Mouse (Mus musculus): ENCODE results near the gene Abcb10. TPM values are rescaled to one million over a fixed set of nuclear protein-coding genes. Genes with fewer than 3 reads are reported as not detected.

Abcb10 gene
- polyA plus RNA-seq, 1 experiment = 78.8 TPM

DNA sequence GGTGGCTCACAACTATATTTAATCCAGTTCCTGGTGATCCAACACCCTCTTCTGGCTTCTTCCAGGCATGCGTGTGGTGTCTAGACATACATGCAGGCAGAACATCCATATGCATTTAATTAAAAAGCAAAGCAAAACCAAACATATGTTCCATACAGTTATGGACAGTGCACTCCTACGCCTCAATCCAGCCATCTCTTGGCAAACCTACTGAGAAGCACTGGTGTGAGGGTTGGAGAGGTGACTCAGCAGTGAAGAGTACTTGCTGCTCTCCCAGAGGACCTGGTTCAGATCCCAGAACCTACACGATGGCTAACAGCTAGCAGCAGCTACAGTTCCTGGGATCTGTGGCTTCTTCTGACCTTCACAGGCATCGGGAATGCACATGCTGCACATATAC, 70.7 kb downstream of the Abcb10 start:
- Histone ChIP-seq H3K4me3 (replicated peaks; ENCODE audit: control insufficient read depth, low read depth, low read length) (no peak overlapping the region), H3K4me1 (ENCODE audit: control insufficient read depth, insufficient read depth, low read length) (no peaks in the 10 kb centered on the region), H3K27ac (ENCODE audit: control insufficient read depth, insufficient read depth, low read depth, low read length, poor library complexity) (no peak overlapping the region)
- WGBS = 90% methylated on average over 4 of the region's 4 CpGs
- TF ChIP-seq CTCF (IDR thresholded peaks at IDR 0.05; ENCODE audit: control insufficient read depth, insufficient read depth, low read length) = no peak
- TF ChIP-seq POLR2A (IDR thresholded peaks at IDR 0.05; ENCODE audit: borderline replicate concordance, control insufficient read depth, low read depth, low read length) = no peak

DNA sequence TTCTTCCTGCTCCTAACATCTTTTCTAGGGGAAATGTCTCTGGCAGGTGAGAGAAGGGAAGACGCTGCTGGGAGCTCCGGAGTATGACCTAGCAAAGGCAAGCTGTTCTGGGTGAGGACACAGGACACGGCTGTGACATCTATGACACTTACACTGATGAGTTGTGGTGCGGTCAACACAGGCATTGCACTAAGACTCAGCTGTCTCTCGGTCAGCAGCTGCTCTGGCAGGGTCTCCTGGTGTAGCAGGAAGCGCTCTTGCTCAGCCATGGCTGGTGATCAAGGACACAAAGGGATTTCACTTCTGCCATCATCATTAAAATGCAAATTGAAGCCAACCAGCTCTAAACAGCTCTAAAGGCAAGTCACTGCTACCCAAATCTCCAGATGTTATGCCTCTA, 75.3 kb downstream of the Abcb10 start:
- 97% methylated on average over 6 of the region's 6 CpGs for WGBS
- no peaks in the 10 kb centered on the region for H3K4me1 ChIP-seq (ENCODE audit: control insufficient read depth, insufficient read depth, low read length)
- no peak overlapping the region for H3K4me3 ChIP-seq (replicated peaks; ENCODE audit: control insufficient read depth, low read depth, low read length)
- TF ChIP-seq POLR2A (IDR thresholded peaks at IDR 0.05; ENCODE audit: borderline replicate concordance, control insufficient read depth, low read depth, low read length) (no peak), CTCF (IDR thresholded peaks at IDR 0.05; ENCODE audit: control insufficient read depth, insufficient read depth, low read length) (no peak)
- no peak overlapping the region for H3K27ac ChIP-seq (ENCODE audit: control insufficient read depth, insufficient read depth, low read depth, low read length, poor library complexity)

DNA sequence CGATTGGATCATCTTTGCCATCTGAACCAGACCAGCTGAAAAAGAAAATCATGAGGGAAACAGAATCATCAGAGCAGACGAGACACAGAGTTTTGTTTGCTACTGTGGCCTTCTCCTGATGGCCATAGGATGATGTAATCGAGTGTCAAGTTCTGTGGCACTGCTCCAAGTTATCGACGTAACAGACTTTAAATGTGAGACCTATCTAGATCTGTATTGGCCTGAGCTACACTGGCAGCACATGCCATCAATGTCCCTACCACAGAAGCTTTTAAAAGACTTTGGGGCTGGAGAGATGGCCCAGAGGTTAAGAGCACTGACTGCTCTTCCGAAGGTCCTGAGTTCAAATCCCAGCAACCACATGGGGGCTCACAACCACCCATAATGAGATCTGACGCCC, 80.3 kb downstream of the Abcb10 start:
- TF ChIP-seq POLR2A (IDR thresholded peaks at IDR 0.05; ENCODE audit: borderline replicate concordance, control insufficient read depth, low read depth, low read length) (no peak), CTCF (IDR thresholded peaks at IDR 0.05; ENCODE audit: control insufficient read depth, insufficient read depth, low read length) (no peak)
- Histone ChIP-seq H3K4me3 (replicated peaks; ENCODE audit: control insufficient read depth, low read depth, low read length) (no peak overlapping the region), H3K4me1 (ENCODE audit: control insufficient read depth, insufficient read depth, low read length) (no peaks in the 10 kb centered on the region), H3K27ac (ENCODE audit: control insufficient read depth, insufficient read depth, low read depth, low read length, poor library complexity) (no peak overlapping the region)
- 84% methylated on average over 7 of the region's 7 CpGs for WGBS

Other genes starting within 250 kb of the Abcb10 start
- 3.5 and 9.1 TPM in 2 replicates for gene Rab4a, start 177.1 kb downstream of the Abcb10 start, polyA plus RNA-seq (2011; ENCODE audit: insufficient read depth, insufficient read length, low replicate concordance, missing spikeins)
- gene Ccsap, start 122.9 kb downstream of the Abcb10 start, polyA plus RNA-seq (2011; ENCODE audit: insufficient read depth, insufficient read length, low replicate concordance, missing spikeins) = 2.2 and 2.5 TPM in 2 replicates
- gene Acta1, start 88.4 kb downstream of the Abcb10 start, polyA plus RNA-seq (2011; ENCODE audit: insufficient read depth, insufficient read length, low replicate concordance, missing spikeins) = 41.5 and 54.8 TPM in 2 replicates
- gene Nup133, start 33.9 kb downstream of the Abcb10 start, polyA plus RNA-seq (2011; ENCODE audit: insufficient read depth, insufficient read length, low replicate concordance, missing spikeins) = 7.5 and 13.5 TPM in 2 replicates
- 13.2 and 16.7 TPM in 2 replicates for gene Taf5l, start 38.3 kb upstream of the Abcb10 start, polyA plus RNA-seq (2011; ENCODE audit: insufficient read depth, insufficient read length, low replicate concordance, missing spikeins)
- gene Urb2, start 38.4 kb upstream of the Abcb10 start, polyA plus RNA-seq (2011; ENCODE audit: insufficient read depth, insufficient read length, low replicate concordance, missing spikeins) = 3.0 and 4.4 TPM in 2 replicates
- gene Galnt2, start 248.3 kb upstream of the Abcb10 start, polyA plus RNA-seq (2011; ENCODE audit: insufficient read depth, insufficient read length, low replicate concordance, missing spikeins) = 5.1 and 11.5 TPM in 2 replicates

All from bone marrow, adult 2 months (tissue).